Mouse (Mus musculus) neutrophil, adult 5-6 weeks (primary cell): ENCODE data around the gene Sohlh2. TPM values are rescaled to one million over a fixed set of nuclear protein-coding genes. Genes with fewer than 3 reads are reported as not detected.

ENCODE experiments used
- ATAC-seq: fragments of 151-379, 151-347 bp; 2 replicates; pipeline ENCODE4 v1.8.0; 2017; ENCODE audit warnings: mild to moderate bottlenecking, moderate TSS enrichment; ENCODE audit not compliant: insufficient number of reproducible peaks, poor library complexity, low FRiP score, severe bottlenecking; ENCODE audit errors: extremely low read depth
- total RNA-seq: library from RNA; stranded (forward); fragments of 200-1000 nt; gene quantifications from 2 replicates; pipeline ENCODE4 v1.2.3, GENCODE M21; 2017

Sohlh2 gene
- total RNA-seq, result not detected in 2 replicates

- ATAC-seq, result no peak
These were observed at the start of gene Sohlh2 for GRCm38 (mm10) chr3:55181766-55182165. TSS of gene Sohlh2 (plus strand) at chr3:55182028.

GRCm38 (mm10) chr3:55137039-55137438 is 44.8 kb upstream of the Sohlh2 start, which contains the start of gene Ccdc169:
TSS of gene Ccdc169 (plus strand) at chr3:55137339.
- ATAC-seq, result no peak

- no peak for ATAC-seq
These were observed 42.0 kb upstream of the Sohlh2 start for GRCm38 (mm10) chr3:55139837-55140236.

- ATAC-seq, result no peak
These were observed 40.4 kb upstream of the Sohlh2 start for GRCm38 (mm10) chr3:55141401-55141800.

- ATAC-seq, result no peak
These were observed 36.9 kb upstream of the Sohlh2 start for GRCm38 (mm10) chr3:55144916-55145315.

GRCm38 (mm10) chr3:55146441-55146840 is 35.4 kb upstream of the Sohlh2 start:
- ATAC-seq, result no peak

DNA sequence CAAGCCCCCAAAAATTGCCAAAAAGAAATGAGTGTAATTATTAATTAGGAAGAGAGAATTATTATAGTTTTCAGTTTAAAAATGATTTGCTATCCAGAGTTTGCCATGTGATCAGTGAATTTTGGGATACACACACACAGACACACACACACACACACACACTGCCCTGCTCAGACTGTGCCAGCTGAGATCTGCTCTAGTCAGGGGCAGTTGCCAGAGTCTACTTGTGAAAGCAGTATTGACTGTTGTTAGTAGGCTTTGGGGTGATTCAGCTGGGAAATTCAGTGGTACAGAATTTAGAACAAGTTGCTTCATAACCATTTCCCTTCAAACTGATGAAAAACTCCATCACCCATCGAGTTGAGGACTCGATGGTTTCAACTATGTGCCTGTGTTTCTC is 34.7 kb upstream of the Sohlh2 start:
- ATAC-seq, result no peak

- no peak for ATAC-seq
These were observed 33.7 kb upstream of the Sohlh2 start for GRCm38 (mm10) chr3:55148091-55148490.

GRCm38 (mm10) chr3:55151656-55152433 is 30.0 kb upstream of the Sohlh2 start:
- ATAC-seq, result no peak

DNA sequence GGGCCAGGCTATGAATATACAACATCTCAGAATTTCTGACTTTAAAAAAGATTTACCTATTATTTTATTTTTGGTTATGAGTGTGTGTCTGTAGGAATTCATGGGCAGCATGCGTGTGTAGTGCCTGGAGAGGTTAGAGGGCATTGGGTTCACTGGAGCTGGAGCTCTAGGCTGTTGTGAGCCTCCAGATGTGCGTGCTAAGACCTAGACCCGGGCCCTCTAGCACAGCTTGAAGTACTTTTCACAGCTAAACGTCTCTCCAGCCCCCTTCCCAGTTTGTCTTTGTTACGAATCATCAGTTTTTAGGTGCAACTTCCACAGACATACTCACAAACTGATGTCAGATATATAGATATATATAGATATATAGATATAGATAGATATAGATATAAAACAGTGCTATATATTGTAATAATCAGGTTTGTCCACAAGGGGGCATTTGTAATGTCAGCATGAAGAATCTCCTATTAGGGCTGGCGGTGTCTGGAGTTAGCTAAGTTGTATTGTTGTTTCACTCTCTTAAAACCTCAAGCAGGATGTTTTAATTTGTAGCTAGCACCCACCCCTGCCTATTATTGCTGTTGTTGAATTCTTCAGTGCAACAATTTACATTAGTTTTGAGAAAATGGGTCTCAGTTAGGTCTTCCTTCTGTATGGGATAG is 29.0 kb upstream of the Sohlh2 start:
- no peak for ATAC-seq

DNA sequence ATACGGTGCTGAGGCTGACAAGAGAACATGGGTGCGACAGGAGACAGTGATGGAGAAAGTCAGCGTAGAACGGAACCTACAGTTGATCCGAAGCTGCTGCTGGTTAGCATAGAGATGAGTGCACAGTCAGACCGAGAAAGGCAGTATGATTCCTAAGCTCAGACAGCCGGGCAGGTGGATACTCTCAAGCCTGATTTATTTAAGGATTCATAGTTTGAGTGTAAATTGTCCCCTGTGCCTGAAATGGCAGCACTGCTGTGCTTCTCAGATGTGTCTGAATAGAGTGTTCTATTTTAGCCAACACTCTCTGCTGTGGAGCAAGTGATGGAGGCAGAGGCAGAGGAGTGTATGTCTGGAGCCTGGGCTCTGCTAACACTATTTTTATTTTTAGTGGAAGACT is 27.7 kb upstream of the Sohlh2 start:
- ATAC-seq, result no peak

DNA sequence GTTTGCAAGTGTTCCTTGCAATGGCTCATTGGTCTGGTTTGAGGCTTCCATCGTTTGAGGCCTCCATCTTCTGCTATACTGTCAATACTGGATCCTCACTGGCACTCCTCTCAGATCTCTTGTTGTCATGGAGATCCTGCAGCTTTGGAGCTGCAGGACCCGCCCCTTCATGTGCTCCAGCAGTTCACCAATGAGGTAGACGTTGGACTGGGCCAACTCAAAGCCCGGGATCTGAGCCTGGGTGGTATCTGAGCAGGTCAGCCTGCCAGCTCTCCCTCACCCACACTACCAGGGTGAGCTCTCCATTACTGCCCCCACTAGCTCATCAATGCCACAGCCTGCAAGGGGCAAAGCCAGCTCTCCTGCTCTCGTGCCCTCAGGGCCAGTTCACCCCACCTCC is 24.4 kb upstream of the Sohlh2 start:
- no peak for ATAC-seq

DNA sequence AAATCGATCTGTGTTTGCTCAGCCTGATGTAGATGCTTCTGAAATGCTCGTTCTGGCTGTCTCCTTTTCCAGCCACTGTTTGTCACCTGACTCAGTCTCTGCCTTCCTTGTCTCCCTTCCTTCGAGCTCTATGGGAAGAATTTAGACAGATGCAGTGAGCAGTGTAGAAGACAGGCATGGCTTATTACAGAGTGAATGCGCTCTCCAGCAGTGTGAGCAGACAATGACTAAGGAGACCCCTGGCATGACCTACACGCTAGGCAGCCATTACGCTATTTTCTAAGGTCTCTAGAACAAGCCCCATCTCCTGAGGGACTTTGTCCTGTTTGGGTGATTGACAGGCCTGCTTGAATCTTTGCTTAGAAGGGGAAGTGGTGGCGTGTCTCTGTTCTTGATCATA is 20.7 kb upstream of the Sohlh2 start:
- no peak for ATAC-seq

GRCm38 (mm10) chr3:55163510-55163909 is 18.3 kb upstream of the Sohlh2 start:
- ATAC-seq, result no peak

DNA sequence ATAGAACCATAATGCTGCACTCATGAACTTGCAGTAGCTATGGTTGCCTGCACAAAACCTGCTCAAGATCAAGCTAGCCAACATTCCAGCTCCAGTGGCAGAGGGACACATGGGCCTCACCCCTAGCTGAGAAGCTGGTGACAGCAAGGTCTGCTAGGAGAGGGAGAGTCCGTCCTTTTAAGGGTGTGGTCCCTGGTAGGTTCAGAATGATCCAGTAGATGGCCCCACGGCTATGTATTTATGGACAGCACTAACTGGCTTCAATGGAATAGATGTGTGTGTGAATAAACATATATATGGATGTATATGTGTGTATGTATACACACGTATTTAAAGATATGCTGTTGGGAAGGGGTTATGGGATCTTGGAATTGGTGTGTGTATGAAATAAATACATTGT is 9.3 kb upstream of the Sohlh2 start:
- no peak for ATAC-seq

DNA sequence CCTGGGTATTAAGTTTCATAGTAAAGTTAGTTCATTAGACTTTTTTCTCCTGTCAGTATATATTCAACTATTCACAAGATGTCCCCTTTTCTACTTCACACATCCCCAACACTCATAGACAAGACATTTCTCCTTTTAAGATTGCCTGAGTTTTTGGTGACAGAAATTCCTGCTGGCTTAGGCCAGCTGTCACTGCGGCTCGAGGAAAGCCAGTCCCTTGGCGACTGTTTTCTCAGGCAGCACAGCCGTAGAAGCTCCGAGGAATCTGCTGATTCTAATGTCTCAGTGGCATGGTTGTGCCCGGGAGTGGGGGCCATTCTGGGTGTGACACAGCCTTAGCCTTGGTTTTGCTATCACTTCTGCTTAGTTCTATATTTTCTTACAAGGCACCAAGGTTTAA is 4.6 kb upstream of the Sohlh2 start:
- ATAC-seq, result no peak

- no peak for ATAC-seq
These were observed 9.8 kb downstream of the Sohlh2 start for GRCm38 (mm10) chr3:55191668-55192067.

DNA sequence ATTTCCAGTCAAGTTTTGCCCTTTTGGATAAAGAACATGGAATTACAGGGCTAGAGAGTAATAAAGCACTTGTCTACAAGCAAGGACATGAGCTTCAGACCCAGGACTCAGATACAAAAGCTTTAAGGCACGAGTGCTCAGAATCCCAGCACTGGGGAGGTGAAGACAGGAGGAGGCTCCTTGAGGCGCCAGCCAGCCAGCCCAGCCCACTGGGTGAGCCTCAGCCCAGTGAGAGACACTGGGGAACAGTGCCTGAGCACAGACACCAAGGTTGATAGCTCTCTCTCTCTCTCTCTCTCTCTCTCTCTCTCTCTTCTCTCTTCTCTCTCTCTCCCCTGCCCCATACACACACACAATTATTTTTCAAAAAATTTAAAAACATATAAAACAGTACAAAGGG is 11.5 kb downstream of the Sohlh2 start:
- ATAC-seq, result no peak

GRCm38 (mm10) chr3:55194792-55195191 is 13.0 kb downstream of the Sohlh2 start:
- ATAC-seq, result no peak

DNA sequence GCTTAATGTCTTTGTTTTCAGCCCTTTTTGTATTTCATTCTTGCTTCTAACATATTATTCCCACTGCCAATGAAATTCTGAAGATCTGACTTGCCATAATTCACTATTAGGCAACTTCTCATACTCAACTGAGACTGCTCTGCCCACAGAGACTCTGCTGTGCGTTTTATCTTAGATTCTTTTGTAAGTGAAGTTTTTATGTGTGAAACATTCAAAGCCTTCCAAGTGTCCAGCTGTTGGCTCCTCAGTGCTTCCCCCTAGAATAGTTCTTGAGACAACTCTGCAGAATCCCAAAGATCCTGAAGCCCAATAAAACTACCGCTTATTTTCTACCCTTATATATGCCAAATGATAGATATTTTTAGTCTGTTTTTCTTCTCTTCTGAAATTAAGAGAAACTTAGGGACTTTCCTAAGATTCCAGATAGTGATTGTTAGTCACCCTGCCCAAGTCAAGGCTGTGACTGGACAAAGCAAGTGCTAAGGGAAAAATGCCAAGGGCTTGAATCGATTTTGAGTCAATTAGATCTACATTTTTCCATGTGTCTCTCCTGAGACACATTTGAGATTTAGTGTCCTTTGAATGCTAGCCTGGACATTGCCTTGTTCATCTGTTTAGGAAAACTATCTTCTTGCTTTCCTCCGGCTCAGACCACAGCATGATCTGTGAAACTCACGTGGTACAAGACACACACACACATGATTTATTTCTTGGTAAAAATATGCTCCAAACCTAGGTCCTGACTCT is 13.9 kb downstream of the Sohlh2 start:
- no peak for ATAC-seq
